Mouse (Mus musculus) small intestine, adult 2 months (tissue): ENCODE data around the gene Tlr2.

Source experiments
- CTCF ChIP-seq: fragments of 200-500 bp; IDR thresholded peaks from 2 replicates; pipeline ENCODE4 v1.5.1; 2012; ENCODE audit warnings: low read depth, mild to moderate bottlenecking, control low read depth, inconsistent platforms, low read length, moderate library complexity, mixed read lengths; ENCODE audit not compliant: insufficient replicate concordance, insufficient read length; ENCODE audit errors: extremely low read depth
- POLR2A ChIP-seq: fragments of 200-500 bp; IDR thresholded peaks from 2 replicates; pipeline ENCODE4 v1.6.1; 2012; ENCODE audit warnings: low read depth, mild to moderate bottlenecking, control low read depth, inconsistent platforms, low read length, moderate library complexity

GRCm38 (mm10) chr3:83812863-83813262 is 28.7 kb downstream of the Tlr2 start:
- TF ChIP-seq POLR2A (no peak), CTCF (no peak)
